Mouse (Mus musculus) C2C12 (cell line): ENCODE measurements around the gene Ebf1. TPM values are rescaled to one million over a fixed set of nuclear protein-coding genes. Genes with fewer than 3 reads are reported as not detected.

ENCODE experiments used
- H3K27me3 ChIP-seq: one replicate; pipeline ENCODE4 v1.6.1; 2011; ENCODE audit not compliant: control insufficient read depth, insufficient read depth, insufficient read length
- H3K36me3 ChIP-seq: one replicate; pipeline ENCODE4 v1.6.1; 2011; ENCODE audit not compliant: control insufficient read depth, insufficient read depth
- H3K4me3 ChIP-seq: one replicate; pipeline ENCODE4 v1.5.1; 2011; ENCODE audit warnings: mild to moderate bottlenecking, control low read depth; ENCODE audit not compliant: poor library complexity, insufficient read depth, severe bottlenecking
- H3K79me2 ChIP-seq: one replicate; pipeline ENCODE4 v1.6.1; 2011; ENCODE audit not compliant: control insufficient read depth, insufficient read depth
- H3K79me3 ChIP-seq: one replicate; pipeline ENCODE4 v1.6.1; 2011; ENCODE audit warnings: low read depth, control low read depth
- H3ac ChIP-seq: one replicate; pipeline ENCODE3; 2011; ENCODE audit warnings: low read depth; ENCODE audit not compliant: control insufficient read depth, insufficient read length
- CEBPB ChIP-seq: IDR thresholded peaks from one replicate; pipeline ENCODE4 v1.6.1; 2011; ENCODE audit warnings: low read depth, mild to moderate bottlenecking, control low read depth, moderate library complexity
- CTCF ChIP-seq: IDR thresholded peaks from one replicate; pipeline ENCODE4 v1.5.1; 2011; ENCODE audit not compliant: control insufficient read depth, insufficient read depth, insufficient read length
- FOSL1 ChIP-seq: IDR thresholded peaks from one replicate; pipeline ENCODE4 v1.8.0; 2011; ENCODE audit warnings: mild to moderate bottlenecking, low read length; ENCODE audit not compliant: poor library complexity, insufficient read depth, severe bottlenecking
- MAX ChIP-seq: IDR thresholded peaks from one replicate; pipeline ENCODE4 v1.6.1; 2011; ENCODE audit warnings: mild to moderate bottlenecking, control low read depth
- MYOD1 ChIP-seq: IDR thresholded peaks from one replicate; pipeline ENCODE4 v1.6.1; 2011; ENCODE audit warnings: low read depth; ENCODE audit not compliant: control insufficient read depth, insufficient read length
- MYOG ChIP-seq: IDR thresholded peaks from one replicate; pipeline ENCODE4 v1.6.1; 2011; ENCODE audit not compliant: control insufficient read depth, insufficient read length; ENCODE audit errors: extremely low read depth
- USF1 ChIP-seq: IDR thresholded peaks from one replicate; pipeline ENCODE4 v1.6.1; 2011; ENCODE audit warnings: low read depth, mild to moderate bottlenecking, control low read depth, moderate library complexity
- polyA plus RNA-seq: library from polyadenylated mRNA; unstranded; fragments of >200 nt; fragmentation: generic; extraction: Trizol; gene quantifications from one replicate; pipeline ENCODE4 v1.2.1, GENCODE M21; 2012; ENCODE audit warnings: missing spikeins

Gene Ebf1
- polyA plus RNA-seq, 1 experiment, result 4.3 TPM

DNA sequence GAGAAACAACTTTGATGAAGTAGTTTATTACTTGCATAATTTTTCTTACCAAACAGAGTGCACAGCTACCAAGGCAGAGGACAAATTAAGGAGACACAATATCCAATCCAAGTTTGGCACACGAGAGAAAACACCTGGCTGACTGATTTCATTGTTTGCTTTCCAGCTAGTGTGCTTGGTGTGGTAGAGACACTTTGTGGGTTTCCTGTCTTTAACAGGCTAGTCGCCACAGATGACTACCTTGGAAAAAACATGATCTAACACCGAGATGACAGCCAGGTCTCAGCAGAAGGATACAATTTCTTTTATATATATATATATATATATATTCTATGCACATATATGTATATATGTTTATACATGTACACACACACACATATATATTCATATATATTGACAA is 332.0 kb downstream of the Ebf1 start:
- Histone ChIP-seq H3K27me3 (no peaks in the 10 kb centered on the region), H3K79me2 (no peaks in the 10 kb centered on the region), H3K36me3 (no peaks in the 10 kb centered on the region), H3K4me3 (no peak overlapping the region), H3ac (no peak overlapping the region), H3K79me3 (no peaks in the 10 kb centered on the region)
- TF ChIP-seq FOSL1 (no peak), MYOG (no peak), MYOD1 (peak; percentile 50)

DNA sequence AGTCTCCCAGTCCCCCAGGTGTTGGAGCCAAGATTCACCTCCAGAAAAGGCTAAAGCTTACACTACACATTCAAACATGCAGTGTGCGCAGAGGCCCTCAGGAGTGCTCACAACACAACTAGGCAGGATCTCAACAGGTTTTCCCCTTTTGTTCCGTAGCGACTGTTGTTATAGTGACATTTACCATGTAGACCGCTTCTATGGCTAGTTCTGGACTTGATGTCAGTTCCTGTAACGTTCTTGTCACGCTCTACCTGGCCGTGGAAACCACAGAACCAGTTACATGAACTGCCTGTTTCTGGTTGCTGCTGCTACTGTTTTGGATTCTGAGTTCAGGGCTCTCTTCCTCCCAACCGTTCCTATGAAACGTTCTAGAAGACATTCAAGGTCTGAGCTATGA is 333.2 kb downstream of the Ebf1 start:
- no peaks in the 10 kb centered on the region for H3K79me2 ChIP-seq
- no peaks in the 10 kb centered on the region for H3K79me3 ChIP-seq
- H3K4me3 ChIP-seq, result no peak overlapping the region
- no peak overlapping the region for H3ac ChIP-seq
- H3K27me3 ChIP-seq, result no peaks in the 10 kb centered on the region
- TF ChIP-seq CEBPB (no peak), USF1 (no peak), MAX (no peak), FOSL1 (no peak), MYOG (no peak), MYOD1 (no peak), CTCF (no peak)
- H3K36me3 ChIP-seq, result no peaks in the 10 kb centered on the region

DNA sequence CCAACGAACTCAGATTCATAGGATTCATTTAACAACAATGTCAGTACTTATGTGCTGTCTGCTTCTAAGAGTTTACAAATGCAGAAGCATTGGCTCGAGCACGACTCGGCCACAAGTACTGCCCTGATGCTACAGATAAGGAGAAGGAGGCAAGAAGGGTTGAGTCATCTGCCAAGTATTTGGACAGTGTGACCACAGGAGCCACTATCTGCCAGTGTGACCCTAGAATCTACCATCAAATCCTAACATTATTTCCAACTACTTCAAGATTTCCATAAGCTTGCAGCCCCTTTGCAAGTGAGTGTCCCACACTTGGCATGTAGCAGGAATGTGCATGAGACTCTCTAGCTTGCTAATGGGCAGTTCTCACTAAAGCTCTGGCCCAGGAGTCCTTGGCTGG is 334.4 kb downstream of the Ebf1 start:
- no peaks in the 10 kb centered on the region for H3K27me3 ChIP-seq
- peak; percentile 65 for TF ChIP-seq FOSL1
- TF ChIP-seq CEBPB, result peak; percentile 25
- TF ChIP-seq CTCF, result no peak
- TF ChIP-seq MAX, result peak; percentile 52
- TF ChIP-seq USF1, result no peak
- TF ChIP-seq MYOD1, result peak; percentile 42
- H3K79me2 ChIP-seq, result no peaks in the 10 kb centered on the region
- H3ac ChIP-seq, result no peak overlapping the region
- no peaks in the 10 kb centered on the region for H3K79me3 ChIP-seq
- no peak overlapping the region for H3K4me3 ChIP-seq
- H3K36me3 ChIP-seq, result no peaks in the 10 kb centered on the region

DNA sequence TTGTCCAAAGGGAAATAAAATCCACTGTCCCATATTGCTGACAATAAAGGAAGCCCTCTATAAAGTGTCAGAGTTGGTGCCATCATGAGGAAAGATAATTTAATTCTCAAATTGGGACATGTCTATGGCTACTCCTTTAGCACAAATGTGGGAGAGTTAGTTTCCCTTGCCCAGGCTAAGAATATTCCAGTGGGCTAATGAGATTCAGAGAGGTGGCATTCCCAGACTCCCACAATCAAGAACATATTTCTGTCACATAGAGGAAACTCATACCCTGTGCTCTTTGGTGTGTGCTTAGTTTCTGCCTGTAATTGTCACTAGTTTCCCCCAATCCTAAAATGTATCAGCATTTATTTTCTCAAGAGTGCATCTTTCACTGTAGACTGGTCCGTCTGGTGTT is 336.2 kb downstream of the Ebf1 start:
- Histone ChIP-seq H3K36me3 (no peaks in the 10 kb centered on the region), H3K79me2 (no peaks in the 10 kb centered on the region), H3ac (no peak overlapping the region), H3K27me3 (no peaks in the 10 kb centered on the region), H3K4me3 (no peak overlapping the region), H3K79me3 (no peaks in the 10 kb centered on the region)
- TF ChIP-seq USF1 (no peak), MYOD1 (no peak), CEBPB (no peak), FOSL1 (no peak), MAX (no peak), CTCF (no peak)

DNA sequence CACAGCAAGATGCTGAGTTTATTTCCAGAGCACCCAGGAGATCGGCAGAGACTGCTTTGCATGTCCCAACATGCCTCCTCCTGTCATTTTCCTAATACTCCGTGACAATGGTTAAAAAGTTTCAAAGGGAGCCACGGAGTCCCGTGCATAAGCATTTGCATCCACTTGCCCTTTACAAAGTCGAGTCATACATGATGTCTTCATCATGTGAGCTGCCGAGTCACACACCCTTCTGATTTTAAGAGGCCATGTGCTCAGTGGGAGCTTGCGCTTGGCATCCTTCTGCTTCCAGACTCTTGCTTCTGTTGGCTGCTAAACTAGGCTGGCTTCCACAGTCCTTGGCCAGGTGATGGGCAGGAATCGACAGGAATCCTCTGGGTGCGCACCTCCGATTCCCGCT is 336.7 kb downstream of the Ebf1 start:
- H3ac ChIP-seq, result no peak overlapping the region
- no peaks in the 10 kb centered on the region for H3K36me3 ChIP-seq
- no peaks in the 10 kb centered on the region for H3K79me2 ChIP-seq
- no peaks in the 10 kb centered on the region for H3K27me3 ChIP-seq
- H3K4me3 ChIP-seq, result no peak overlapping the region
- H3K79me3 ChIP-seq, result no peaks in the 10 kb centered on the region
- TF ChIP-seq CEBPB (no peak), MYOD1 (no peak), CTCF (no peak), MAX (no peak), USF1 (no peak), MYOG (no peak), FOSL1 (no peak)

DNA sequence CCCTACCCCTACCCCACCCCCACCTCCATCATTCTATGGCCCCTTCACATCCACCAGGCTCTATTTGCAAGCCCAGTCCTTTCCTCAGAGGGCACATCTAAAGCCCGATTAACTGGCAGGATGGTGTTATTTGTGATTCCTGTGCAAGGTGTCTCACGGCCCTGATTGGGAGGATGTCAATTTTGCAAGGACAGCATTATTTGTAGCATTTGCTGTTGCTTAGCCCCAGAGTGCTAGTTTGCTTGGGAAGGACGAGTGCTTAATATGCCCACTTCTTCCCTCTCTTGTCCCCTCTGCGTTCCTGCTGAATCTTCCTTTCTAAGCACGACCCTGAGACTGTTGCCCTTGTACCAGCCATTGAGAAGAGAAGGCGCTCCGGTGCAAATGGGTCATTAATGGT is 337.2 kb downstream of the Ebf1 start:
- no peak for TF ChIP-seq USF1
- TF ChIP-seq MYOD1, result no peak
- TF ChIP-seq CEBPB, result no peak
- no peak for TF ChIP-seq MYOG
- TF ChIP-seq FOSL1, result no peak
- no peak for TF ChIP-seq CTCF
- no peak for TF ChIP-seq MAX
- Histone ChIP-seq H3ac (no peak overlapping the region), H3K79me2 (no peaks in the 10 kb centered on the region), H3K4me3 (no peak overlapping the region), H3K79me3 (no peaks in the 10 kb centered on the region), H3K27me3 (no peaks in the 10 kb centered on the region), H3K36me3 (no peaks in the 10 kb centered on the region)
